Mouse (Mus musculus) lung, postnatal 0 days (tissue): ENCODE measurements around the gene Cenpm. TPM values are rescaled to one million over a fixed set of nuclear protein-coding genes. Genes with fewer than 3 reads are reported as not detected.
"Not testable (repeated sequence)": the region's sequence is repeated elsewhere in the genome, so short reads cannot be mapped to it uniquely, and the experiment has no call there.

Source experiments
- ATAC-seq: fragments of 200-750 bp; cut with Nextera tagmentation; 2 replicates; pipeline ENCODE4 v1.8.0; 2017; ENCODE audit warnings: moderate library complexity
- DNase-seq: peaks from one replicate; pipeline ENCODE4 v3.0.0-alpha.2; 2016; ENCODE audit warnings: low spot score
- H3K27ac ChIP-seq: fragments of 300-500 bp; sonication (generic); 2 replicates; pipeline ENCODE4 v1.5.1; 2014; ENCODE audit warnings: antibody characterized with exemption, mild to moderate bottlenecking, low read length, mixed read lengths
- H3K27me3 ChIP-seq: fragments of 300-500 bp; sonication (generic); replicated peaks from 2 replicates; pipeline ENCODE4 v1.6.1; 2014; ENCODE audit warnings: low read length, mixed read lengths; ENCODE audit not compliant: insufficient read depth
- H3K36me3 ChIP-seq: fragments of 300-500 bp; sonication (generic); 2 replicates; pipeline ENCODE4 v1.6.1; 2014; ENCODE audit warnings: low read length, mixed read lengths; ENCODE audit not compliant: insufficient read depth
- H3K4me1 ChIP-seq: fragments of 300-500 bp; sonication (generic); 2 replicates; pipeline ENCODE4 v1.6.1; 2014; ENCODE audit warnings: antibody characterized with exemption, low read depth, low read length, mixed read lengths; ENCODE audit not compliant: insufficient read depth
- H3K4me2 ChIP-seq: fragments of 300-500 bp; sonication (generic); replicated peaks from 2 replicates; pipeline ENCODE4 v1.6.1; 2014; ENCODE audit warnings: low read depth, mild to moderate bottlenecking, low read length, moderate library complexity, mixed read lengths
- H3K4me3 ChIP-seq: fragments of 300-500 bp; sonication (generic); 2 replicates; pipeline ENCODE4 v1.5.1; 2014; ENCODE audit warnings: low read depth, low read length
- H3K9ac ChIP-seq: fragments of 300-500 bp; sonication (generic); replicated peaks from 2 replicates; pipeline ENCODE4 v1.6.1; 2014; ENCODE audit warnings: low read depth, mild to moderate bottlenecking
- H3K9me3 ChIP-seq: fragments of 300-500 bp; sonication (generic); 2 replicates; pipeline ENCODE4 v1.6.1; 2016; ENCODE audit warnings: low read length, mixed read lengths
- CTCF ChIP-seq: IDR thresholded peaks from 2 replicates; pipeline ENCODE4 v1.5.1; 2016; ENCODE audit warnings: antibody characterized with exemption, mild to moderate bottlenecking
- EP300 ChIP-seq: IDR thresholded peaks from 2 replicates; pipeline ENCODE4 v1.6.1; 2016; ENCODE audit warnings: antibody characterized with exemption, mild to moderate bottlenecking, control low read depth
- WGBS: fragments of 180-500 bp; shearing (Covaris S2); extraction: QIAGEN DNeasy Blood & Tissue Kit; methylation state at CpG from one replicate; pipeline ENCODE4 v1.1.7; 2014; 5-methylcytosine and 5-hydroxymethylcytosine counted together
- polyA plus RNA-seq: library from polyadenylated mRNA; unstranded; fragments of >200 nt; fragmentation: Nextera tagmentation; extraction: Ambion mirVana; gene quantifications from 2 replicates; pipeline ENCODE4 v1.2.1, GENCODE M21; 2015

Cenpm gene
- polyA plus RNA-seq, 1 experiment from 2014 or later: 3.9 TPM

GRCm38 (mm10) chr15:82251579-82251978 is 7.0 kb upstream of the Cenpm start:
- DNase-seq (no peak), ATAC-seq (no peak)
- H3K27ac ChIP-seq: no peak overlapping the region
- 91% methylated on average over 3 of the region's 3 CpGs for WGBS
- H3K9me3 ChIP-seq: no peaks in the 10 kb centered on the region
- H3K4me1 ChIP-seq: no peaks in the 10 kb centered on the region
- no peak overlapping the region for H3K4me3 ChIP-seq
- H3K36me3 ChIP-seq: no peaks in the 10 kb centered on the region
- H3K4me2 ChIP-seq: no peak overlapping the region
- H3K9ac ChIP-seq: no peak overlapping the region
- H3K27me3 ChIP-seq: no peaks in the 10 kb centered on the region
- TF ChIP-seq CTCF: peak; percentile 48
- no peak for TF ChIP-seq EP300

GRCm38 (mm10) chr15:82247131-82247776 is 2.7 kb upstream of the Cenpm start:
- Histone ChIP-seq H3K27ac (no peak overlapping the region), H3K9ac (no peak overlapping the region), H3K4me1 (peaks cover 5% of the 10 kb centered on the region; the same call in 1 of the 2 replicates), H3K4me3 (no peak overlapping the region), H3K4me2 (no peak overlapping the region), H3K27me3 (no peaks in the 10 kb centered on the region), H3K9me3 (no peaks in the 10 kb centered on the region), H3K36me3 (no peaks in the 10 kb centered on the region)
- WGBS: 63% methylated on average over 3 of the region's 3 CpGs
- TF ChIP-seq EP300 (0 out of 2 replicates have a peak, but pooled peaks have one; percentile 29), CTCF (no peak)
- ATAC-seq (no peak), DNase-seq (peak; percentile 9)

- not testable (repeated sequence) for H3K9me3 ChIP-seq, H3K27me3 ChIP-seq, H3K9ac ChIP-seq, ATAC-seq, DNase-seq, H3K36me3 ChIP-seq, H3K27ac ChIP-seq, H3K4me1 ChIP-seq
- peak overlapping the region; percentile 69 for H3K4me3 ChIP-seq
- H3K4me2 ChIP-seq: peak overlapping the region; percentile 81
- 20% methylated on average over 9 of the region's 9 CpGs for WGBS
Measured at GRCm38 (mm10) chr15:82244805-82245161, 235 bp upstream of the Cenpm start.

GRCm38 (mm10) chr15:82243742-82244114 is 820 bp downstream of the Cenpm start:
- peak overlapping the region; percentile 81 for H3K4me2 ChIP-seq
- no peaks in the 10 kb centered on the region for H3K9me3 ChIP-seq
- no peak overlapping the region for H3K27ac ChIP-seq
- H3K4me1 ChIP-seq: peaks cover 5% of the 10 kb centered on the region; the same call in 1 of the 2 replicates
- TF ChIP-seq CTCF: no peak
- no peak for TF ChIP-seq EP300
- peak overlapping the region; percentile 69 for H3K4me3 ChIP-seq
- WGBS: 1% methylated on average over 12 of the region's 12 CpGs
- H3K9ac ChIP-seq: 0 out of 2 replicates have a peak overlapping the region, but pooled peaks have one; percentile 23
- ATAC-seq (no peak), DNase-seq (no peak)
- no peaks in the 10 kb centered on the region for H3K27me3 ChIP-seq
- no peaks in the 10 kb centered on the region for H3K36me3 ChIP-seq

DNA sequence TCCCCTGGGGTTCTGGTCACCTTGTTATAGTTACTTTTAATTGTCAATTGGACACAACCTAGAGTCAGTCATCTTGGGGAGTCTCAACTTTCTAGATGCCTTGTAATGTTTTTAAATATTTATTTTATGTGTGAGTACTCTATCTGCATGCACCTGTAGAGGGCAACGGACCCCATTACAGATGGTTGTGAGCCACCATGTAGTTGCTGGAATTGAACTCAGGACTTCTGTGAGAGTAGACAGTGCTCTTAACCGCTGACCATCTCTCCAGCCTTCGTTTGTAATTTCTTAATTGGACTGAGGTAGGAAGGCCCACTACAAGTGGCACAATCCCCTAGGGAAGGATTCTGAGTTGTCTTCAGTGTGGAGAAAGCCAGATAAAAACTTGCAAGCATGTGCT is 1.2 kb downstream of the Cenpm start:
- H3K27me3 ChIP-seq: no peaks in the 10 kb centered on the region
- DNase-seq (no peak), ATAC-seq (no peak)
- H3K36me3 ChIP-seq: no peaks in the 10 kb centered on the region
- H3K4me1 ChIP-seq: peaks cover 5% of the 10 kb centered on the region; the same call in 1 of the 2 replicates
- no peak for TF ChIP-seq EP300
- no peak for TF ChIP-seq CTCF
- no peak overlapping the region for H3K9ac ChIP-seq
- WGBS: 64% methylated on average over 3 of the region's 3 CpGs
- peak overlapping the region; percentile 81 for H3K4me2 ChIP-seq
- H3K27ac ChIP-seq: no peak overlapping the region
- H3K9me3 ChIP-seq: no peaks in the 10 kb centered on the region
- H3K4me3 ChIP-seq: peak overlapping the region; percentile 69; the same call in 1 of the 2 replicates

DNA sequence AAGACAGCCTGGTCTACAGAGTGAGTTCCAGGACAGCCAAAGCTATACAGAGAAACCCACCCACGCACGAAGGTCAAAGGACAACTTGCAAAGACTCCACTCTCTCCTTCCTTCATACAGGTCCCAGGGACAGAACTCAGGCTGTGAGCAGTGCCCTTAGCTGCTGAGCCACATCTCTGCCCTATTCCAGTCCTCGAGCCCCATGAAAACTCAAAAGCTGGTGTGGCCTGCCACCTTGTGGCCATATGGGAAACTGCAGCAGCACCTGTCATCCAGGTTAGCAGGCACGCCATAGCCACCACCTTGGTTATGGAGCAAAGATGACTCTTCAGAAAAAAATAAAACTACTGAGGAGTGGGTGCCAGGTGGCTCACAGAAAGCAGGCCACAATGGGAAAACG is 8.0 kb downstream of the Cenpm start:
- peak; percentile 70 for ATAC-seq
- Histone ChIP-seq H3K27me3 (no peaks in the 10 kb centered on the region), H3K4me1 (no peaks in the 10 kb centered on the region), H3K36me3 (no peaks in the 10 kb centered on the region), H3K9me3 (no peaks in the 10 kb centered on the region), H3K4me2 (no peak overlapping the region), H3K27ac (no peak overlapping the region), H3K4me3 (no peak overlapping the region), H3K9ac (no peak overlapping the region)
- DNase-seq: peak; percentile 80
- 9% methylated on average over 5 of the region's 5 CpGs for WGBS
- TF ChIP-seq CTCF: peak; percentile 99
- TF ChIP-seq EP300: no peak
